Mouse (Mus musculus) ES-Bruce4 (cell line): ENCODE data around the gene Nlrp14.

Experiments
- CTCF ChIP-seq: IDR thresholded peaks from one replicate; pipeline ENCODE4 v1.8.1; 2011; ENCODE audit warnings: low read depth, low read length
- EP300 ChIP-seq: IDR thresholded peaks from 2 replicates; pipeline ENCODE4 v1.6.1; 2011; ENCODE audit warnings: low read depth, low read length; ENCODE audit not compliant: insufficient read depth

DNA sequence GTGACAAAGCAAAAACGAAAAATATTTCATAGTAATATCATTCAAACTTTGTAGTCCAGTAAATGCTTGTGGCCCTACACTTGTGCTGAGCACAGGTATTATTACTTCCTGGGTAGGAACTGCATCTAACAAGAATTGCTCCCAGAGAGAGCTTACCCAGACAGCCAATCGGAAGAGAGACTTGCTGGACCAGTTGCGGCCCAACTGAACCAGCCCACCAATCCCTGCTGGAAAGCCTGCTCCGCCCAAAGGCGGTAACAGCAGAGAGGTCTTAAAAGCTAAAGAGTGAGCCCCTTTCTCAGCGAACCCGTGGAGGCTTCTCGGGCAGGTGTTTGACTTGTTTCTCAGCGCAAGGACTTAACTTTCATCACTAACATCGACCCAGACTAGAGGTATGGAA lies at the start of gene Nlrp14:
- TF ChIP-seq CTCF (no peak), EP300 (no peak)
